Mouse (Mus musculus): ENCODE measurements around the gene Mta1.

DNA sequence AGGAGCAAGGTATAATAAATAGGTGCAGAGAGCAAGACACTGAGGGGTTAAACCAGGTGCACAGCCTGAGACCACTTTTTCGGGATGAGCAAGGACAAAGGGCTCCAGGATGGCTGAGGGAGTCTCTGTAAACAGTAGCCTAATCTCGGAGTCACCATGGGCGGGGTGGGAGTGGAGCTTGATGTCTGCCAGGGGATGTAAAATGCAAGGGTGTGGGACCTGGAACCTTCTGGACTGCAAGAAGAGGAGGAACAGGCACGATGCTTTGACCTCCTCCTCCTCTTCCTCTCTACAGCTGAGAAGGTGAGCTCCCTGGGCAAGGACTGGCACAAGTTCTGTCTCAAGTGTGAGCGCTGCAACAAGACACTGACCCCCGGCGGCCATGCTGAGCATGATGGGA, 45.1 kb downstream of the Mta1 start:
- no peak for TF ChIP-seq EP300 (optimal IDR thresholded peaks at IDR 0.05)
- TF ChIP-seq CTCF (IDR thresholded peaks at IDR 0.05; ENCODE audit: low read depth) = no peak

Data from stomach, postnatal 0 days (tissue).